Mouse (Mus musculus): ENCODE data around the gene Ccno. TPM values are rescaled to one million over a fixed set of nuclear protein-coding genes. Genes with fewer than 3 reads are reported as not detected.

Gene Ccno
- 2.8 and 3.7 TPM in 2 replicates for polyA plus RNA-seq (2016; fragmentation: Nextera tagmentation; extraction: Ambion mirVana)

DNA sequence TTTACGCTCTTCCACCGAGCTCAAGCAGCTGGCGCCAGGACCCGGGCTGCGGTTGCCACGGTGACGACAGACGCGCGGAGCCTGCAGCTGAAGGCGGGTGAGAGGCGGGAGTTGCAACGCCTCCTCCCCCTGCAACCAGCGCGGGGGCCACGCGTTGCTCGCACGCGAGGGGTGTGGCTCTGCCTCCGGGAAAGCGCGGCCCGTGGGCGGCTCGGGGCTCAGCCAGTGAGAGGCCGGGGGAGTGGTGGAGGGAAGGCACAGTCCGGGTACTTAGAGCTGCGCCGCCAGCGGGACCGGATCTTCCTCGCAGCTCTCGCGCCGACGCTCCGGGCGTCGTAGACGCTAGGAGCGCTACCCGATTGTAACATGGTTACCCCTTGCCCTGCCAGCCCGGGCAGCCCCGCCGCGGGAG is at the start of gene Ccno:
Gene Ccno (plus strand): TSS at position 271 of the 412 bp plus-strand sequence.
- Histone ChIP-seq H3K9me3 (replicated peaks) (no peaks in the 10 kb centered on the region), H3K9ac (peak within 1 kb of the TSS; percentile 33), H3K36me3 (no peaks in the 10 kb centered on the region), H3K27ac (no peak within 1 kb of the TSS), H3K27me3 (peaks cover 81% of the 10 kb centered on the region), H3K4me3 (peak within 1 kb of the TSS; percentile 41), H3K4me1 (peaks cover 38% of the 10 kb centered on the region), H3K4me2 (replicated peaks) (peak within 1 kb of the TSS; percentile 84)
- peak; percentile 94 for ATAC-seq (ENCODE audit: low FRiP score)
- WGBS: 1% methylated on average over 44 of the region's 47 CpGs

DNA sequence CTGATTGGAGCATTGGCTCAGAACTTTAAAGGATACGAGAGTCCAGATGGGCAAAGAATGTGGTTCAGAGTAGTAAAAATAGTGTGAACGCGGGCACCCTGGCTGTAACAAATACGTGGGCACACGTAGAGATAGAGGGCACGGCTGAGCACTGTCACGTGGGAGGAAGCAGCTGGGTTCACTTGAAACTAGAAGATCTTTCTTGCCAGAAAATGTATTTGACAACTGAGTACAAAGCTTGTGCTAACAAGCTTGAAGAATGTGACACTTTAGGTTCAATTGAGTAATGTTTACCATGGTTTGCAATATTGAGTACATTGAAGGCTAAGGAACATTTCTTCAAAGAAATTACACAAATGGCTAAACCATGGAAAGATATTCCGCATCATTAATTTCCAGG is 49.5 kb upstream of the Ccno start:
- no peaks in the 10 kb centered on the region for H3K27me3 ChIP-seq
- no peak overlapping the region for H3K9ac ChIP-seq
- no peak overlapping the region for H3K4me2 ChIP-seq (replicated peaks)
- 95% methylated on average over 8 of the region's 8 CpGs for WGBS
- H3K4me3 ChIP-seq: no peak overlapping the region
- no peaks in the 10 kb centered on the region for H3K4me1 ChIP-seq
- peaks cover 62% of the 10 kb centered on the region for H3K36me3 ChIP-seq
- no peak overlapping the region for H3K27ac ChIP-seq
- H3K9me3 ChIP-seq (replicated peaks): no peaks in the 10 kb centered on the region
- ATAC-seq (ENCODE audit: low FRiP score): no peak

DNA sequence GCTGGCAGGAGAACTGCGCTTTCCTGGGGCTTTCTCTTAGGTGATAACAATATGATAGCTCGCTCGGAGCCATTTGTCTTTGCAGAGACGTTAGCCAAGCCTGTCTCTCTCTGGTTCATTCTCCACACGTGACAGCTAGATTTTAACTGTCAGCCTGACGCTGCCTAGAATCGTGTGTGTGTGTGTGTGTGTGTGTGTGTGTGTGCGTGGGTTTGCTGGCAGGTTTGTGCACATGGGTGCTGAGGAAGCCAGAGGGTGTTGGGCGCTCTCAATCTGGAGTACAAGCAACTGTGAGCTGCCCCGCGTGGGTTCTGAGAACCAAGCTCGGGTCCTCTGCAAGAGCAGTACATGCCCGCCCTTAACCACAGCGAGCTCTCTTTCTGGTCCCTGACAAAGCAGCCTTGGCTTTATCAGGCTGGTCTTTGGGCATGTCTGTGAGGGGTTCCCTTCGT is 45.7 kb upstream of the Ccno start:
- Histone ChIP-seq H3K36me3 (peaks cover 77% of the 10 kb centered on the region), H3K27me3 (no peaks in the 10 kb centered on the region), H3K9me3 (replicated peaks) (no peaks in the 10 kb centered on the region), H3K4me1 (no peaks in the 10 kb centered on the region), H3K9ac (no peak overlapping the region), H3K4me2 (replicated peaks) (no peak overlapping the region), H3K4me3 (no peak overlapping the region), H3K27ac (no peak overlapping the region)
- no peak for ATAC-seq (ENCODE audit: low FRiP score)
- 75% methylated on average over 15 of the region's 15 CpGs for WGBS

DNA sequence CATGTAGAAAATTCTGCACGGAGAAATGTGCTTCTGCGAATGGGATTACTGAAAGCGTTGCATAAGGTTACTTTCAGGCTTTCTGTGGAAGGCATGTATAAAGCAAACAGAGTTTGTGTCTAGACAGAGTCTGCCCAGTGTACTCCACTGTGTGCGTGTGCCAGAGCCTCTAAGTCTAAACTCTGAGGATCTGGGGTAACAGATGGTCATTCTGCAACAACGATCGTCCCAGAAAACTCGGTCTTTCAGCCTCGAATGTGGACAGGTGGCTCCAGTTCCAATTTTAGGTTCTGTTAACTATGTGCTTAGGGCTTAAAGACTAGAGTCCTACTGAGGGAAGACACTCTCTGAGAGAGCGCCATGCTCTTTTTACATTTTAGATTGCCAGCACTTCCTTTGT is 42.3 kb upstream of the Ccno start:
- 96% methylated on average over 9 of the region's 9 CpGs for WGBS
- H3K27me3 ChIP-seq: no peaks in the 10 kb centered on the region
- H3K4me3 ChIP-seq: no peak overlapping the region
- no peak overlapping the region for H3K27ac ChIP-seq
- no peak overlapping the region for H3K4me2 ChIP-seq (replicated peaks)
- no peak overlapping the region for H3K9ac ChIP-seq
- peaks cover 79% of the 10 kb centered on the region for H3K36me3 ChIP-seq
- no peak for ATAC-seq (ENCODE audit: low FRiP score)
- H3K4me1 ChIP-seq: no peaks in the 10 kb centered on the region
- no peaks in the 10 kb centered on the region for H3K9me3 ChIP-seq (replicated peaks)

DNA sequence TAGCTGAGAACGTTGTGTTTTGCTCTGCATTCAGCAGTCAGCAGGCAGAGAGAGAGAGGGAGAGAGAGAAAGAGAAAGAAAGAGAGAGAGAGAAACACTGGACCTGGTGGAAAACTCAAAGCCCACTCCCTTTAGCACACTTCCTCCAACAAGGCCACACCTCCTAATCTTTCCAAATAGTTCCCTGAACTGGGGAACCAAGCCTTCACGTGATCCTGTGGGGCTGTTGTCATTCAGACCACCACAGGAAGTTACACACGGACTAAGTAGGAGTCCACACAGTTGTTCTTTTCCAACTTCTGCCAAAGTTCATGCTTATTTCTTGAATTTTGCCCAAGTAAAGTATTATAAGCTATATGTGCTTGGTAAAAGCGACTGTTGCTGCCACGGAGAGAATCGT is 41.7 kb upstream of the Ccno start:
- Histone ChIP-seq H3K4me1 (no peaks in the 10 kb centered on the region), H3K36me3 (peaks cover 83% of the 10 kb centered on the region), H3K27ac (no peak overlapping the region), H3K27me3 (no peaks in the 10 kb centered on the region), H3K4me2 (replicated peaks) (no peak overlapping the region), H3K9ac (no peak overlapping the region), H3K4me3 (no peak overlapping the region), H3K9me3 (replicated peaks) (no peaks in the 10 kb centered on the region)
- ATAC-seq (ENCODE audit: low FRiP score): no peak
- 92% methylated on average over 6 of the region's 6 CpGs for WGBS

DNA sequence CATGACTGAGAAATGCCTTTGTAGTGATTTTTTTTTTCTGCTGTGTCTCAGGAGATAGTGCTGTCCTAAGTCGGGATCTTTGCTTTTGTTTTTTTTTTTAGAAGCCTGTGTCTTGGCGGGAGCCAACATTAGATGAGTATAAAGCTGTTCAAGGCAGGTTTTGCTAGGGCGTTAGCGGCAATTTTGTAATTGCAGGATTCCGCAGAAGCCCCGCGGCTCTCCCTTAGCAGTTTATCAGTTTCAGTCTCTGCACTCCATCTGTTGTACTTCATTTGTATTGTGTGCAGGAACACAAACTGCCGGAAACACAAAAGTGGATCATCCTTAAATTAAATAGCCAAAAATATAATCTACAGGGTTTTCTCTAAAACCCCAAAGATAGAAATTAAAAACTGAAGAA is 33.5 kb upstream of the Ccno start:
- H3K4me1 ChIP-seq: no peaks in the 10 kb centered on the region
- WGBS: 92% methylated on average over 8 of the region's 8 CpGs

DNA sequence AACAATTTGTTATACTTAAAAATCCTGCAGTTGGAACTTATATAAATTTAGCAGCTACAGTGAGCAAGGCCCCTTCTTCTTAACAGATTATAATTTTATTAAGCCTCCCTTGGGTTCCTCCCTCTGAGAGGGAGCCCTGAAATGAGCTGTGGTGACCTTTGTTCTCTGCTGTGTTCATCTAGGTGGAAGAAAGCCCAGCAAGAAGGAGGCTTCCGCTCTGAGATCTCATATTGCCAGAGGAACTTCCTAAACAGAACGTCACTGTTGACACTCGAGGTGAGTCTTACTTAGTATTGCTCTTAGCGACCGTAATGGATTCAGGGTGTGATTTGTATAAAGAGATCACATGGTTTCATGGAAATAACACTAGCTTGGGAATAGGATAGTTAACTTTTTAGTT is 24.5 kb upstream of the Ccno start:
- 87% methylated on average over 5 of the region's 5 CpGs for WGBS
- no peak overlapping the region for H3K27ac ChIP-seq
- H3K36me3 ChIP-seq: peaks cover 71% of the 10 kb centered on the region
- H3K4me2 ChIP-seq (replicated peaks): no peak overlapping the region
- no peak overlapping the region for H3K4me3 ChIP-seq
- no peaks in the 10 kb centered on the region for H3K27me3 ChIP-seq
- H3K9ac ChIP-seq: no peak overlapping the region
- no peaks in the 10 kb centered on the region for H3K9me3 ChIP-seq (replicated peaks)
- no peak for ATAC-seq (ENCODE audit: low FRiP score)
- no peaks in the 10 kb centered on the region for H3K4me1 ChIP-seq

More for the DNA sequence above, 33.5 kb upstream of the Ccno start:
- peaks cover 82% of the 10 kb centered on the region for H3K36me3 ChIP-seq
- H3K27me3 ChIP-seq: no peaks in the 10 kb centered on the region
- no peaks in the 10 kb centered on the region for H3K9me3 ChIP-seq (replicated peaks)
- H3K27ac ChIP-seq: no peak overlapping the region
- ATAC-seq (ENCODE audit: low FRiP score): no peak
- no peak overlapping the region for H3K9ac ChIP-seq
- no peak overlapping the region for H3K4me2 ChIP-seq (replicated peaks)
- no peak overlapping the region for H3K4me3 ChIP-seq

DNA sequence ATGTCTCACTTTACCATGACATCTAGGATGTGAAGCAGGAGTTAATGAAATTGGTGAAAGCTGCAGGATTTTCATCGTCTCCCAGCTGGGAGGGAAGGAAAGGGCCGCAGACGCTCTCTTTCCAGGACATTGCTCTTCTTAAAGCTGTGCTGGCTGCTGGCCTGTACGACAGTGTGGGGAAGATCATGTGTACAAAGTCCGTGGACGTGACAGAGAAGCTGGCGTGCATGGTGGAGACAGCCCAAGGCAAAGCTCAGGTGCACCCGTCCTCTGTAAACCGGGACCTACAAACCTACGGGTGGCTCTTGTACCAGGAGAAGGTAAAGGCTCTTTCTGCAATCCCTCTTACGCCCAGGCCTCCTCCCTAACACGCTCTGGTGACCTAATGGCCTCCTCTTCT is 23.2 kb upstream of the Ccno start:
- Histone ChIP-seq H3K9ac (no peak overlapping the region), H3K4me1 (no peaks in the 10 kb centered on the region), H3K27ac (no peak overlapping the region), H3K36me3 (peaks cover 71% of the 10 kb centered on the region), H3K4me3 (no peak overlapping the region), H3K9me3 (replicated peaks) (no peaks in the 10 kb centered on the region), H3K27me3 (no peaks in the 10 kb centered on the region), H3K4me2 (replicated peaks) (no peak overlapping the region)
- WGBS: 92% methylated on average over 12 of the region's 12 CpGs
- ATAC-seq (ENCODE audit: low FRiP score): no peak

DNA sequence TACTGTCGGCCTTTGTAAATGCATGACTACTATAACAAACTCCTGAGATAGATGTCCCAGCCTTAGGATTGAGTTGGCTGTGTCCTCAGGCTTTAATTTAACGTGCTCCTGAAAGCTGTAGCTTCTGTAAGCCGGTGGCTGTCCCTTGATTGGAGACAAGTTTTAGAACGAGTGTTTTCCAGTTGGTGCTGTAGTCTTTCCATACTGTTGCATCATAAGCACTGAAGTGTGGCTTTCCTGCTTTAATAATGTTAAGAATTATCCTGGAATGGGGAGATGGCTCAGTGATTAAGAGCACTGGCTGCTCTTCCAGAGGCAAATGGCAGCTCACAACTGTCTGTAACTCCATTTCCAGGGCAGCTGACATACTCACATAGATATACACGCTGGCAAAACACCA is 20.3 kb upstream of the Ccno start:
- H3K36me3 ChIP-seq: peaks cover 65% of the 10 kb centered on the region
- no peaks in the 10 kb centered on the region for H3K4me1 ChIP-seq
- H3K27me3 ChIP-seq: no peaks in the 10 kb centered on the region
- ATAC-seq (ENCODE audit: low FRiP score): no peak
- no peak overlapping the region for H3K4me3 ChIP-seq
- H3K9me3 ChIP-seq (replicated peaks): no peaks in the 10 kb centered on the region
- H3K4me2 ChIP-seq (replicated peaks): no peak overlapping the region
- whole genome bisulfite sequencing: 92% methylated on average over 5 of the region's 5 CpGs
- H3K27ac ChIP-seq: no peak overlapping the region
- no peak overlapping the region for H3K9ac ChIP-seq

DNA sequence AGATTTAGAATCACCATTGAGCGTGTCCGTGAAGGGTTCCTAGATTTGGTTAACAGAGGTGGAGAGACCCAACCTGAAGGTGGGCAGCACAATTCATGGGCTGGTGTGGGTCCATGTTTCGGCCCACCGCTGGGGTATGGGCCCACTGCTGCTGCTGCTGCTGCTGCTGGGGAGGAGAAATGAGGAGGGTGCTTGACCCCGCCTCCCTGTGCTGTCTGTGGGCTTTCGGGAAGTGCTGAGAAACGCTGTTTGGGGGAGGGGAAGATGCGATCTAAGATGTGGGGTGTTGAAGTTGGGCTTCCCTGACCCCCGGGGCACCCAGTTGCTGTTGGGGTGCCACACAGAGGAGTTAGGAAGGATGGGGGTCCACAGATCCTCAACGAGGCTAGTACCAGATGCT is 10.9 kb upstream of the Ccno start:
- Histone ChIP-seq H3K9ac (no peak overlapping the region), H3K4me2 (replicated peaks) (no peak overlapping the region), H3K4me1 (no peaks in the 10 kb centered on the region), H3K27ac (no peak overlapping the region), H3K9me3 (replicated peaks) (no peaks in the 10 kb centered on the region), H3K4me3 (no peak overlapping the region), H3K36me3 (no peaks in the 10 kb centered on the region), H3K27me3 (peaks cover 23% of the 10 kb centered on the region)
- ATAC-seq (ENCODE audit: low FRiP score): no peak
- 42% methylated on average over 10 of the region's 10 CpGs for WGBS

DNA sequence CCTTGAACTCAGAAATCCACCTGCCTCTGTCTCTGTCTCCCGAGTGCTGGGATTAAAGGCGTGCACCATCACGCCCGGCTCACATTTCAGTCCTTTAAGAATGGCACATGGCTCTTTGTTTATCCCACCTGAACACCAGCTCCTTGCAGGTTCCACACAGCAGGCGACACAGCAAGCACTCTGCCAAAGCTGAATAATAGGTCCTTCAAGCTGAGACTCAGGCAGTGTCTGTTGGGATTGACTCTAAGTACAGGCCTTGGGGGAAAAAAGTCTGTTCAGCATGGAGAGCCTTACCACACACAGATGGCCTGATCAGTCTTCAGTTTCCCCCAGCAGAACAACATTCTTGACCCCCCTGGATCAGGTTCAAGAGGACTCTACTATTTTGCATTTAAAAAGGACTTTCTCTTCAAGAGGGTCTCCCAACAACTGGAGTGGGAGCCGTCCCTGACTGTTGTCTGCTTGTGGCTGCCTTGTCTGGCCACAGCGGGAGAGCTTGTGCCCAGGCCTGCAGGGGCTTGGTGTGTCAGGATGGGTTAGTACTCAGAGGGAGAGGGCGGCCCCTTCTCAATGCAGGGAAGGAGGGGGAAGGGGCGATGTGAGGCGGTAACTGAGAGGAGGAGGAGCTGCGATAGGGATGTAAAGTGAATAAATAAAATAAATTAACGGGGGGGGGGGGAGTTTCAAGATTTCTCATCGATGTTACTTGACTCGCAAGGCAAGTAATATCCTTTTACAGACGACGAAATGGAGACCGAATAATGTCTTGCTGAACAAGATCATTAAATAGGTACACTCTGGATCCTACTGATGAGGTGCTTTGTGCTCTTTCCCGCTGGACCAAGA is 1.8 kb upstream of the Ccno start:
- Histone ChIP-seq H3K9ac (no peak overlapping the region), H3K9me3 (replicated peaks) (no peaks in the 10 kb centered on the region), H3K36me3 (no peaks in the 10 kb centered on the region), H3K4me3 (0 out of 2 replicates have a peak overlapping the region, but pooled peaks have one; percentile 41), H3K27me3 (peaks cover 72% of the 10 kb centered on the region), H3K27ac (no peak overlapping the region), H3K4me1 (peaks cover 38% of the 10 kb centered on the region), H3K4me2 (replicated peaks) (peak overlapping the region; percentile 84)
- WGBS: 3% methylated on average over 18 of the region's 18 CpGs
- peak; percentile 24; the same call in 1 of the 2 replicates for ATAC-seq (ENCODE audit: low FRiP score)

DNA sequence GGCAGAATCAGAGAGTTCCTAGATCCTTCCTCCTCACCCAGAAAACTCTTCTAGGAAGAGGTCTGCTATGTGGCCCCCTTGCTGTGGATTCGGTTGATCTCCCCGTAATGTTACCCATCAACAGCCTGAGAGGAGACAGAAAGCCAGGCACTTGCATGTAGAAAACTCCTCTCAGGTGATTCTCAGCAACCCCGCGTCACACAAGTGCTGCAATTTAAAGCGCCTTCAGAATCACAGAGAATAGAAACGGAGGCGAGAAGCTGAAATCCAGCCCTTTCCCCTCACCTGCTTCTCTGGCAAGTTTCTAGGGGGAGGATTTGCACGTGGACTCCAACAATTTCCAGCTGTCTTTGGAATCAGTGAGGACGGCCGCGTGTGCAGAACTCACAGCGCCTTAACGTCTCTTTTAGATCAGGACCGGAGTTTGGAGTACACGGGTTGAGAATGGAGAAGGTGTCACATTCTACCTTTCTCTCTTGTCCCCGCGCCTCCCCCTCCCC is 1.1 kb upstream of the Ccno start:
- H3K9ac ChIP-seq: no peak overlapping the region
- H3K4me1 ChIP-seq: peaks cover 38% of the 10 kb centered on the region
- H3K27me3 ChIP-seq: peaks cover 77% of the 10 kb centered on the region
- WGBS: under 1% methylated on average over 17 of the region's 17 CpGs
- no peak for ATAC-seq (ENCODE audit: low FRiP score)
- peak overlapping the region; percentile 41; the same call in 1 of the 2 replicates for H3K4me3 ChIP-seq
- H3K4me2 ChIP-seq (replicated peaks): peak overlapping the region; percentile 84
- H3K9me3 ChIP-seq (replicated peaks): no peaks in the 10 kb centered on the region
- no peak overlapping the region for H3K27ac ChIP-seq
- no peaks in the 10 kb centered on the region for H3K36me3 ChIP-seq

DNA sequence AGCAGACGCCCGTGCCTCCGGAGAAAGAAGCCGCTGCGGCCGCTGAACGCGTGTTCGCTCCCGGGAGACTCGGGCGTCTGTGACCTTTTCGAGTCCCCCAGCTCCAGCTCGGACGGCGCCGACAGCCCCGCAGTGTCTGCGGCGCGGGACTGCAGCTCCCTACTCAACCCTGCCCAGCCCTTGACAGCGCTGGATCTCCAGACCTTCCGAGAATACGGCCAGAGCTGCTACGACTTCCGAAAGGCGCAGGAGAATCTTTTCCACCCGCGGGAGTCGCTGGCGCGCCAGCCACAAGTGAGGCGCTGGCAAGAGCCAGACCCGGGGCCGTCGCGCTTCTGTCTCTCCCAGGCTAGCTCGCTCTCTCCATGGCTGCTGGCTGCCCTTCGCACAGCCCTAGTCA is 389 bp downstream of the Ccno start:
- peaks cover 84% of the 10 kb centered on the region for H3K27me3 ChIP-seq
- WGBS: under 1% methylated on average over 39 of the region's 39 CpGs
- H3K4me1 ChIP-seq: peaks cover 38% of the 10 kb centered on the region

More for the DNA sequence above, 389 bp downstream of the Ccno start:
- H3K4me2 ChIP-seq (replicated peaks): peak overlapping the region; percentile 84
- H3K4me3 ChIP-seq: peak overlapping the region; percentile 41
- H3K9ac ChIP-seq: peak overlapping the region; percentile 33
- peak; percentile 64 for ATAC-seq (ENCODE audit: low FRiP score)
- no peaks in the 10 kb centered on the region for H3K36me3 ChIP-seq
- no peak overlapping the region for H3K27ac ChIP-seq
- no peaks in the 10 kb centered on the region for H3K9me3 ChIP-seq (replicated peaks)
